Mouse (Mus musculus): Measurements from ENCODE around the gene Hoxc4.

The Hoxc4 gene

GRCm38 (mm10) chr15:103038701-103039480 lies 20.2 kb downstream of the Hoxc4 start:
- no peak for DNase-seq (ENCODE audit: low read depth)

- no peak for DNase-seq (ENCODE audit: low read depth)
Measured at GRCm38 (mm10) chr15:103039609-103040008, 20.9 kb downstream of the Hoxc4 start.

GRCm38 (mm10) chr15:103040601-103041000 lies 21.9 kb downstream of the Hoxc4 start:
- no peak for DNase-seq (ENCODE audit: low read depth)

GRCm38 (mm10) chr15:103041613-103042012 lies 22.9 kb downstream of the Hoxc4 start:
- no peak for DNase-seq (ENCODE audit: low read depth)

GRCm38 (mm10) chr15:103042209-103042608 lies 23.5 kb downstream of the Hoxc4 start:
- no peak for DNase-seq (ENCODE audit: low read depth)

GRCm38 (mm10) chr15:103051670-103052069 lies 32.9 kb downstream of the Hoxc4 start:
- DNase-seq (ENCODE audit: low read depth), result no peak

- DNase-seq (ENCODE audit: low read depth), result no peak
Measured at GRCm38 (mm10) chr15:103053210-103053609, 34.5 kb downstream of the Hoxc4 start.

GRCm38 (mm10) chr15:103056396-103056795 lies 37.7 kb downstream of the Hoxc4 start:
- no peak for DNase-seq (ENCODE audit: low read depth)

- DNase-seq (ENCODE audit: low read depth), result no peak
Measured at GRCm38 (mm10) chr15:103058715-103059114, 40.0 kb downstream of the Hoxc4 start.

GRCm38 (mm10) chr15:103059393-103059992 lies 40.8 kb downstream of the Hoxc4 start:
- DNase-seq (ENCODE audit: low read depth), result no peak

GRCm38 (mm10) chr15:103060021-103060340 lies 41.2 kb downstream of the Hoxc4 start:
- no peak for DNase-seq (ENCODE audit: low read depth)

- DNase-seq (ENCODE audit: low read depth), result no peak
Measured at GRCm38 (mm10) chr15:103060341-103061130, 41.8 kb downstream of the Hoxc4 start.

- no peak for DNase-seq (ENCODE audit: low read depth)
Measured at GRCm38 (mm10) chr15:103061131-103061825, 42.5 kb downstream of the Hoxc4 start.

- no peak for DNase-seq (ENCODE audit: low read depth)
Measured at GRCm38 (mm10) chr15:103061988-103062387, 43.3 kb downstream of the Hoxc4 start.

GRCm38 (mm10) chr15:103065642-103066041 lies 46.9 kb downstream of the Hoxc4 start:
- no peak for DNase-seq (ENCODE audit: low read depth)

GRCm38 (mm10) chr15:103067701-103068100 lies 49.0 kb downstream of the Hoxc4 start:
- DNase-seq (ENCODE audit: low read depth), result no peak

- no peak for DNase-seq (ENCODE audit: low read depth)
Measured at GRCm38 (mm10) chr15:103069173-103069572, 50.4 kb downstream of the Hoxc4 start.

GRCm38 (mm10) chr15:103071266-103071665 lies 52.5 kb downstream of the Hoxc4 start:
- DNase-seq (ENCODE audit: low read depth), result no peak

GRCm38 (mm10) chr15:103074663-103075415 lies 56.1 kb downstream of the Hoxc4 start:
- no peak for DNase-seq (ENCODE audit: low read depth)

GRCm38 (mm10) chr15:103077673-103078072 lies 58.9 kb downstream of the Hoxc4 start:
- no peak for DNase-seq (ENCODE audit: low read depth)

- DNase-seq (ENCODE audit: low read depth), result no peak
Measured at GRCm38 (mm10) chr15:103082622-103083021, 63.9 kb downstream of the Hoxc4 start.

GRCm38 (mm10) chr15:103083598-103083997 lies 64.9 kb downstream of the Hoxc4 start:
- DNase-seq (ENCODE audit: low read depth), result no peak

Data from c-Kit-positive CD71-negative TER-119-negative erythroid progenitor cells, embryonic 14.5 days (primary cell).